Mouse (Mus musculus): Measurements from ENCODE around the gene Kndc1.

DNA sequence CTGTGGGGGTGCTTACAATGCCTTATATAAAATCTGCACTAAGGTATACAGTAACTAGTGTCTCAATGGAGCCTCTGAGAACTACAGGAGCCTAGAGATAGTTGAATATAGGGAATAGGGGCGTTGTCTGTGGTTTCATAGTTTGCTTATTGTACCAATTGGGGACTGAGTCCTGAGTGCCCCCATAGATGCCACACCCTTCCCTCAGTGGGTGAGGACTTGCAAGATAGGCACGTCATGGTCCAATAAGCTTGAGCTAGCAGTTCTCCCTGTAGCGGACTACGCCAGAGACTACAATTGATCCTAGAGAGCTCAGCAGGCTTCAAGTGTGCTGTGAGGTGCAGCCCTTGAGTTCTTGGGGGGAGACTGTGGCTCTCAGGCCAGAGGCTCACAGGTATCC is 61.0 kb downstream of the Kndc1 start:
- TF ChIP-seq CTCF (IDR thresholded peaks at IDR 0.05; ENCODE audit: low read depth) (no peak), EP300 (IDR thresholded peaks at IDR 0.05; ENCODE audit: low read depth) (no peak)

Data from liver, postnatal 0 days (tissue).